Mouse (Mus musculus): ENCODE data around the gene C87977. TPM values are rescaled to one million over a fixed set of nuclear protein-coding genes. Genes with fewer than 3 reads are reported as not detected.
"Not testable (repeated sequence)": the region's sequence is repeated elsewhere in the genome, so short reads cannot be mapped to it uniquely, and the experiment has no call there.

Gene C87977
- total RNA-seq (2015; ENCODE audit: low replicate concordance) (not detected in 2 replicates), total RNA-seq (2017; ENCODE audit: low replicate concordance) (not detected in 2 replicates)

DNA sequence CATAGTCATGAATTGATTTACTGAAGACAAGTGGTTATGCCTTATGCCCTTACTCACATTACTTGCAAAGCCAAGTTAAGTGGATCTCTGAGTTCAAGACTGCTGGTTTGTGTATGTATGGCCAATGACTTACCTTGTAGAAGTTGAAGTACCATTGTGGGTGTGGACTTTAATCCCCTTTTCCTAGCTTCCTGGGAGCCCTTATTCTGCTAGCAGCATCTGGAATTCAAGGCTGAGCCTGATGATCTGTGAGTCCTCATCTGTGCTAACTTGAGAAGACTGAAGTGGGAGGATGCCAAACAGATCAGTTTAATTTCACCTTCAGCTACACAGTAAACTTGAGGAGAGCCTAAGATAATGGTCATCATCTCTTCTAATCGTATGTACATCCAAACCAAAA, at the start of gene C87977:
TSS of gene C87977 (minus strand) at position 101 of the 400 bp plus-strand sequence.
- not testable (repeated sequence) for ATAC-seq (replicated peaks; ENCODE audit: low FRiP score, poor library complexity, severe bottlenecking)

DNA sequence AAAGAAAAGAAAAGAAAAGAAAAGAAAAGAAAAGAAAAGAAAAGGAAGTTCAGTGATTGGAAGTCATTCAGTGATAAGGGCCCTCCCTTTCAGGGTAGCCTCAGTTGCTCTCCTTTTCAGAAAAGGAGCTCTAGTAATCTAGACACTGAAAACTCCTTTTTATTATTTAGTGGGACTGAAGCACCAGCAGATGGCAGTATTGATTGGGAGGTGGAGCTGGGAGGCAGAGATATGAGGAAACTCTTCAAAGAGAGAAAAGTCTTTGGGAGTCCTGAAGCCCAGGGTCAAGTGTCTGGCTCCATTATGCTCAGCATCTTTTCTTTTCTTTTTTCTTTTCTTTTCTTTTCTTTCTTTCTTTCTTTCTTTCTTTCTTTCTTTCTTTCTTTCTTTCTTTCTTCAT, 41.6 kb upstream of the C87977 start:
- not testable (repeated sequence) for ATAC-seq (replicated peaks; ENCODE audit: low FRiP score, poor library complexity, severe bottlenecking)

DNA sequence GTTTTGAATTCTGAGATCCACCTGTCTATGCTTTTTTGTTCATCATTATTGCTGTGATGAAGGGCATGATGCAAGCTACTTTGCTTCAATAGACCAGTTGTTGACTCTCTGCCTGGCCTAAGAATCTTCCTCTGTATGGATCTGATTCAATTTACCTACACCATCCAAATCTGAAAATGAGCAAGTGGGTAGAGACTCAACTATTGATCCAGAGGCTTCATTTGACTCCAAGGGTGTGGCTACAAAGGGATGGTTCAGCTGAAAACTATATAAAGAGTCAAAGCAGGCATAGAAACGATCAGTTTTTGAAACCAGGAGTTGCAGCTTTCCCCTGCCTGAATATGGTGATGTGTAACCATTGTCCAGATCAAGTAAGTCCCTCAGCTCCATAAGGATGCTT, 22.7 kb downstream of the C87977 start, which contains the start of gene Oog2:
TSS of gene Oog2 (plus strand) at position 301 of the 400 bp plus-strand sequence.
- no peak for ATAC-seq (replicated peaks; ENCODE audit: low FRiP score, poor library complexity, severe bottlenecking)

DNA sequence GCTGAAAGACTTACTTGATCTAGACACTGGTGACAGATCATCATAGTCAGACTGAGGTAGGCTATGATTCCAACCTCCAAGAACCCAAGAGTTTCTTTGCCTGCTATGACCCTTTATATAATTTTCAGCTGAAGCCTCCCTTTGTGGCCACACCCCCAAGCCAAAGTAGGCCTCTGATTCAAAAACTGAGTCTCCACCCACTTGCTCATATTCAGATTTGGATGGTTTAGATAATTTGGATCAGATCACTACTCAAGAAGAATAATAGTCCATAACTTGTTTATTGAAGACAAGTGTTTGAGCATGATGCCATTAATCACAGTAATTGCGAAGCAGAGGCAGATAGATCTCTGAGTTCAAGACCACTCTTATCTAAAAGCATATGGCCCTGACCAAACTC, 50.6 kb downstream of the C87977 start, which contains the start of gene Oog3:
TSS of gene Oog3 (minus strand) at position 101 of the 400 bp plus-strand sequence.
- no peak for ATAC-seq (replicated peaks; ENCODE audit: low FRiP score, poor library complexity, severe bottlenecking)

Other genes with a start within 250 kb of the C87977 start
- gene Gm13101, start 246.4 kb downstream of the C87977 start, total RNA-seq (2015; ENCODE audit: low replicate concordance), result not detected in 2 replicates
- not detected in 2 replicates for gene Gm13101, start 246.4 kb downstream of the C87977 start, total RNA-seq (2017; ENCODE audit: low replicate concordance)
- gene Pramef17, start 218.9 kb downstream of the C87977 start, total RNA-seq (2015; ENCODE audit: low replicate concordance), result not detected in 2 replicates
- gene Pramef17, start 218.9 kb downstream of the C87977 start, total RNA-seq (2017; ENCODE audit: low replicate concordance), result not detected in 2 replicates
- not detected in 2 replicates for gene Pramel4, start 154.2 kb downstream of the C87977 start, total RNA-seq (2015; ENCODE audit: low replicate concordance)
- gene Pramel4, start 154.2 kb downstream of the C87977 start, total RNA-seq (2017; ENCODE audit: low replicate concordance), result not detected in 2 replicates
- gene Gm13102, start 106.8 kb downstream of the C87977 start, total RNA-seq (2015; ENCODE audit: low replicate concordance), result not detected in 2 replicates
- gene Gm13102, start 106.8 kb downstream of the C87977 start, total RNA-seq (2017; ENCODE audit: low replicate concordance), result not detected in 2 replicates
- gene Oog3, start 50.7 kb downstream of the C87977 start, total RNA-seq (2015; ENCODE audit: low replicate concordance), result not detected in 2 replicates
- gene Oog3, start 50.7 kb downstream of the C87977 start, total RNA-seq (2017; ENCODE audit: low replicate concordance), result not detected in 2 replicates
- gene Oog2, start 22.6 kb downstream of the C87977 start, total RNA-seq (2015; ENCODE audit: low replicate concordance), result not detected in 2 replicates
- gene Oog2, start 22.6 kb downstream of the C87977 start, total RNA-seq (2017; ENCODE audit: low replicate concordance), result not detected in 2 replicates
- gene Pramel5, start 67.2 kb upstream of the C87977 start, total RNA-seq (2015; ENCODE audit: low replicate concordance), result not detected in 2 replicates
- not detected in 2 replicates for gene Pramel5, start 67.2 kb upstream of the C87977 start, total RNA-seq (2017; ENCODE audit: low replicate concordance)
- gene Gm13128, start 116.9 kb upstream of the C87977 start, total RNA-seq (2015; ENCODE audit: low replicate concordance), result not detected in 2 replicates
- gene Gm13128, start 116.9 kb upstream of the C87977 start, total RNA-seq (2017; ENCODE audit: low replicate concordance), result not detected in 2 replicates
- gene Gm13119, start 144.6 kb upstream of the C87977 start, total RNA-seq (2015; ENCODE audit: low replicate concordance), result not detected in 2 replicates
- not detected in 2 replicates for gene Gm13119, start 144.6 kb upstream of the C87977 start, total RNA-seq (2017; ENCODE audit: low replicate concordance)
- not detected in 2 replicates for gene Pramef20, start 164.6 kb upstream of the C87977 start, total RNA-seq (2015; ENCODE audit: low replicate concordance)
- gene Pramef20, start 164.6 kb upstream of the C87977 start, total RNA-seq (2017; ENCODE audit: low replicate concordance), result not detected in 2 replicates
- gene Pramef12, start 195.1 kb upstream of the C87977 start, total RNA-seq (2015; ENCODE audit: low replicate concordance), result not detected in 2 replicates
- gene Pramef12, start 195.1 kb upstream of the C87977 start, total RNA-seq (2017; ENCODE audit: low replicate concordance), result not detected in 2 replicates
- gene 1700012P22Rik, start 225.5 kb upstream of the C87977 start, total RNA-seq (2015; ENCODE audit: low replicate concordance), result not detected in 2 replicates
- gene 1700012P22Rik, start 225.5 kb upstream of the C87977 start, total RNA-seq (2017; ENCODE audit: low replicate concordance), result not detected in 2 replicates
- not detected in 2 replicates for gene Gm9944, start 240.0 kb upstream of the C87977 start, total RNA-seq (2015; ENCODE audit: low replicate concordance)
- gene Gm9944, start 240.0 kb upstream of the C87977 start, total RNA-seq (2017; ENCODE audit: low replicate concordance), result not detected in 2 replicates